Mouse (Mus musculus): ENCODE data around the gene Nckap5.

- TF ChIP-seq CTCF (conservative IDR thresholded peaks at IDR 0.05 in 1 of 2, IDR thresholded peaks at IDR 0.05 in 1 of 2; ENCODE audit: low read depth in 2 of 2, low read length in 2 of 2) (no peak), MAX (IDR thresholded peaks at IDR 0.05; ENCODE audit: low read length) (no peak), RAD21 (IDR thresholded peaks at IDR 0.05; ENCODE audit: low read depth, low read length) (no peak), POLR2A (IDR thresholded peaks at IDR 0.05; ENCODE audit: low read depth, low read length) (no peak), EP300 (IDR thresholded peaks at IDR 0.05; ENCODE audit: low read length) (no peak), USF1 (IDR thresholded peaks at IDR 0.05; ENCODE audit: low read depth, low read length) (no peak), POLR2AphosphoS2 (IDR thresholded peaks at IDR 0.05; ENCODE audit: low read depth, low read length) (no peak), ZNF384 (IDR thresholded peaks at IDR 0.05; ENCODE audit: low read depth, low read length) (no peak), HCFC1 (IDR thresholded peaks at IDR 0.05; ENCODE audit: low read depth, low read length) (no peak), TCF12 (IDR thresholded peaks at IDR 0.05; ENCODE audit: low read depth, low read length) (no peak), MEF2A (IDR thresholded peaks at IDR 0.05; ENCODE audit: borderline replicate concordance, low read depth, low read length) (no peak), BHLHE40 (IDR thresholded peaks at IDR 0.05; ENCODE audit: low read depth, low read length) (no peak), JUN (IDR thresholded peaks at IDR 0.05; ENCODE audit: insufficient read depth, low read depth, low read length) (no peak)
These were observed 425.1 kb downstream of the Nckap5 start for GRCm38 (mm10) chr1:126405543-126405942.
